Mouse (Mus musculus): ENCODE data around the gene Syne4. TPM values are rescaled to one million over a fixed set of nuclear protein-coding genes. Genes with fewer than 3 reads are reported as not detected.

Syne4 gene
- polyA plus RNA-seq, 1 experiment from 2014 or later = 9.3 TPM

- H3K4me3 ChIP-seq (replicated peaks; ENCODE audit: low read depth, low read length) = peak within 1 kb of the TSS; percentile 61
- DNase-seq (peak; percentile 97), ATAC-seq (ENCODE audit: low FRiP score, low TSS enrichment) (peak; percentile 96)
- H3K9me3 ChIP-seq (ENCODE audit: control insufficient read depth, low read length) = no peaks in the 10 kb centered on the region
- H3K9ac ChIP-seq (replicated peaks; ENCODE audit: low read length) = peak within 1 kb of the TSS; percentile 47
- H3K27me3 ChIP-seq (ENCODE audit: control insufficient read depth, insufficient read depth, low read length) = no peaks in the 10 kb centered on the region
- H3K4me2 ChIP-seq (ENCODE audit: low read length) = peak within 1 kb of the TSS; percentile 93
- peak within 1 kb of the TSS; percentile 95 for H3K27ac ChIP-seq (replicated peaks; ENCODE audit: low read depth, low read length)
- H3K4me1 ChIP-seq (ENCODE audit: control insufficient read depth, insufficient read depth, low read length) = peaks cover 9% of the 10 kb centered on the region; the same call in 1 of the 2 replicates
- no peaks in the 10 kb centered on the region for H3K36me3 ChIP-seq (ENCODE audit: control insufficient read depth, insufficient read depth, low read length)
- under 1% methylated on average over 49 of the region's 49 CpGs for WGBS
Measured at GRCm38 (mm10) chr7:30279951-30280669, 34.5 kb upstream of the Syne4 start, which contains the start of the genes Thap8 and Wdr62. Gene Thap8, plus strand, starts transcription at chr7:30280094. Gene Wdr62, minus strand, starts transcription at chr7:30280419.

- ATAC-seq (ENCODE audit: low FRiP score, low TSS enrichment) (peak; percentile 88), DNase-seq (peak; percentile 95)
- H3K4me3 ChIP-seq (replicated peaks; ENCODE audit: low read depth, low read length) = peak overlapping the region; percentile 61
- no peaks in the 10 kb centered on the region for H3K27me3 ChIP-seq (ENCODE audit: control insufficient read depth, insufficient read depth, low read length)
- H3K4me2 ChIP-seq (ENCODE audit: low read length) = peak overlapping the region; percentile 93
- no peaks in the 10 kb centered on the region for H3K36me3 ChIP-seq (ENCODE audit: control insufficient read depth, insufficient read depth, low read length)
- peak overlapping the region; percentile 95 for H3K27ac ChIP-seq (replicated peaks; ENCODE audit: low read depth, low read length)
- H3K9ac ChIP-seq (replicated peaks; ENCODE audit: low read length) = peak overlapping the region; percentile 47
- under 1% methylated on average over 20 of the region's 20 CpGs for WGBS
- H3K4me1 ChIP-seq (ENCODE audit: control insufficient read depth, insufficient read depth, low read length) = peaks cover 9% of the 10 kb centered on the region; the same call in 1 of the 2 replicates
- H3K9me3 ChIP-seq (ENCODE audit: control insufficient read depth, low read length) = no peaks in the 10 kb centered on the region
Measured at GRCm38 (mm10) chr7:30280670-30281138, 33.9 kb upstream of the Syne4 start.

GRCm38 (mm10) chr7:30281522-30281921 is 33.1 kb upstream of the Syne4 start:
- no peaks in the 10 kb centered on the region for H3K27me3 ChIP-seq (ENCODE audit: control insufficient read depth, insufficient read depth, low read length)
- H3K9ac ChIP-seq (replicated peaks; ENCODE audit: low read length) = no peak overlapping the region
- H3K9me3 ChIP-seq (ENCODE audit: control insufficient read depth, low read length) = no peaks in the 10 kb centered on the region
- no peaks in the 10 kb centered on the region for H3K36me3 ChIP-seq (ENCODE audit: control insufficient read depth, insufficient read depth, low read length)
- 81% methylated on average over 4 of the region's 4 CpGs for WGBS
- H3K4me1 ChIP-seq (ENCODE audit: control insufficient read depth, insufficient read depth, low read length) = peaks cover 9% of the 10 kb centered on the region; the same call in 1 of the 2 replicates
- H3K4me3 ChIP-seq (replicated peaks; ENCODE audit: low read depth, low read length) = no peak overlapping the region
- no peak for ATAC-seq (ENCODE audit: low FRiP score, low TSS enrichment)
- no peak for DNase-seq
- no peak overlapping the region for H3K27ac ChIP-seq (replicated peaks; ENCODE audit: low read depth, low read length)
- H3K4me2 ChIP-seq (ENCODE audit: low read length) = peak overlapping the region; percentile 93

GRCm38 (mm10) chr7:30282740-30283139 is 31.9 kb upstream of the Syne4 start:
- no peak overlapping the region for H3K4me3 ChIP-seq (replicated peaks; ENCODE audit: low read depth, low read length)
- H3K4me1 ChIP-seq (ENCODE audit: control insufficient read depth, insufficient read depth, low read length) = peaks cover 9% of the 10 kb centered on the region; the same call in 1 of the 2 replicates
- H3K9me3 ChIP-seq (ENCODE audit: control insufficient read depth, low read length) = no peaks in the 10 kb centered on the region
- H3K27ac ChIP-seq (replicated peaks; ENCODE audit: low read depth, low read length) = no peak overlapping the region
- ATAC-seq (ENCODE audit: low FRiP score, low TSS enrichment) (no peak), DNase-seq (no peak)
- H3K9ac ChIP-seq (replicated peaks; ENCODE audit: low read length) = no peak overlapping the region
- no peak overlapping the region for H3K4me2 ChIP-seq (ENCODE audit: low read length)
- no peaks in the 10 kb centered on the region for H3K27me3 ChIP-seq (ENCODE audit: control insufficient read depth, insufficient read depth, low read length)
- no peaks in the 10 kb centered on the region for H3K36me3 ChIP-seq (ENCODE audit: control insufficient read depth, insufficient read depth, low read length)
- 75% methylated on average over 7 of the region's 7 CpGs for WGBS

GRCm38 (mm10) chr7:30286701-30287410 is 27.8 kb upstream of the Syne4 start:
- Histone ChIP-seq H3K9me3 (ENCODE audit: control insufficient read depth, low read length) (no peaks in the 10 kb centered on the region), H3K4me3 (replicated peaks; ENCODE audit: low read depth, low read length) (no peak overlapping the region), H3K27me3 (ENCODE audit: control insufficient read depth, insufficient read depth, low read length) (no peaks in the 10 kb centered on the region), H3K9ac (replicated peaks; ENCODE audit: low read length) (no peak overlapping the region), H3K4me2 (ENCODE audit: low read length) (no peak overlapping the region), H3K4me1 (ENCODE audit: control insufficient read depth, insufficient read depth, low read length) (0 out of 2 replicates have a peak, but pooled peaks cover 4% of the 10 kb centered on the region), H3K36me3 (ENCODE audit: control insufficient read depth, insufficient read depth, low read length) (no peaks in the 10 kb centered on the region), H3K27ac (replicated peaks; ENCODE audit: low read depth, low read length) (no peak overlapping the region)
- DNase-seq = no peak
- no peak for ATAC-seq (ENCODE audit: low FRiP score, low TSS enrichment)
- WGBS = 65% methylated on average over 8 of the region's 8 CpGs

GRCm38 (mm10) chr7:30288046-30288445 is 26.6 kb upstream of the Syne4 start:
- ATAC-seq (ENCODE audit: low FRiP score, low TSS enrichment) = no peak
- 72% methylated on average over 6 of the region's 6 CpGs for WGBS
- no peak overlapping the region for H3K4me2 ChIP-seq (ENCODE audit: low read length)
- H3K4me3 ChIP-seq (replicated peaks; ENCODE audit: low read depth, low read length) = no peak overlapping the region
- H3K36me3 ChIP-seq (ENCODE audit: control insufficient read depth, insufficient read depth, low read length) = no peaks in the 10 kb centered on the region
- H3K9ac ChIP-seq (replicated peaks; ENCODE audit: low read length) = no peak overlapping the region
- H3K9me3 ChIP-seq (ENCODE audit: control insufficient read depth, low read length) = no peaks in the 10 kb centered on the region
- DNase-seq = no peak
- peaks cover 11% of the 10 kb centered on the region for H3K4me1 ChIP-seq (ENCODE audit: control insufficient read depth, insufficient read depth, low read length)
- H3K27me3 ChIP-seq (ENCODE audit: control insufficient read depth, insufficient read depth, low read length) = no peaks in the 10 kb centered on the region
- no peak overlapping the region for H3K27ac ChIP-seq (replicated peaks; ENCODE audit: low read depth, low read length)

- DNase-seq (no peak), ATAC-seq (ENCODE audit: low FRiP score, low TSS enrichment) (no peak)
- no peak overlapping the region for H3K4me2 ChIP-seq (ENCODE audit: low read length)
- no peak overlapping the region for H3K9ac ChIP-seq (replicated peaks; ENCODE audit: low read length)
- 74% methylated on average over 7 of the region's 7 CpGs for WGBS
- H3K4me3 ChIP-seq (replicated peaks; ENCODE audit: low read depth, low read length) = no peak overlapping the region
- H3K4me1 ChIP-seq (ENCODE audit: control insufficient read depth, insufficient read depth, low read length) = peaks cover 17% of the 10 kb centered on the region
- H3K27me3 ChIP-seq (ENCODE audit: control insufficient read depth, insufficient read depth, low read length) = no peaks in the 10 kb centered on the region
- no peak overlapping the region for H3K27ac ChIP-seq (replicated peaks; ENCODE audit: low read depth, low read length)
- H3K36me3 ChIP-seq (ENCODE audit: control insufficient read depth, insufficient read depth, low read length) = peaks cover 7% of the 10 kb centered on the region
- H3K9me3 ChIP-seq (ENCODE audit: control insufficient read depth, low read length) = no peaks in the 10 kb centered on the region
Measured at GRCm38 (mm10) chr7:30289071-30289713, 25.4 kb upstream of the Syne4 start.

GRCm38 (mm10) chr7:30289714-30290399 is 24.8 kb upstream of the Syne4 start:
- DNase-seq (peak; percentile 34), ATAC-seq (ENCODE audit: low FRiP score, low TSS enrichment) (no peak)

More at GRCm38 (mm10) chr7:30289714-30290399, 24.8 kb upstream of the Syne4 start:
- Histone ChIP-seq H3K4me3 (replicated peaks; ENCODE audit: low read depth, low read length) (no peak overlapping the region), H3K36me3 (ENCODE audit: control insufficient read depth, insufficient read depth, low read length) (peaks cover 13% of the 10 kb centered on the region), H3K27me3 (ENCODE audit: control insufficient read depth, insufficient read depth, low read length) (no peaks in the 10 kb centered on the region), H3K9ac (replicated peaks; ENCODE audit: low read length) (no peak overlapping the region), H3K4me1 (ENCODE audit: control insufficient read depth, insufficient read depth, low read length) (peaks cover 19% of the 10 kb centered on the region), H3K4me2 (ENCODE audit: low read length) (no peak overlapping the region), H3K27ac (replicated peaks; ENCODE audit: low read depth, low read length) (no peak overlapping the region), H3K9me3 (ENCODE audit: control insufficient read depth, low read length) (no peaks in the 10 kb centered on the region)
- 55% methylated on average over 10 of the region's 10 CpGs for WGBS

All from midbrain, embryonic 14.5 days (tissue).